Mouse (Mus musculus): ENCODE measurements around the gene Apon.
"Not testable (repeated sequence)": the region's sequence is repeated elsewhere in the genome, so short reads cannot be mapped to it uniquely, and the experiment has no call there.

The Apon gene
- long read RNA-seq, experiment 1, result 0 reads
- long read RNA-seq, experiment 2, result 0 reads

DNA sequence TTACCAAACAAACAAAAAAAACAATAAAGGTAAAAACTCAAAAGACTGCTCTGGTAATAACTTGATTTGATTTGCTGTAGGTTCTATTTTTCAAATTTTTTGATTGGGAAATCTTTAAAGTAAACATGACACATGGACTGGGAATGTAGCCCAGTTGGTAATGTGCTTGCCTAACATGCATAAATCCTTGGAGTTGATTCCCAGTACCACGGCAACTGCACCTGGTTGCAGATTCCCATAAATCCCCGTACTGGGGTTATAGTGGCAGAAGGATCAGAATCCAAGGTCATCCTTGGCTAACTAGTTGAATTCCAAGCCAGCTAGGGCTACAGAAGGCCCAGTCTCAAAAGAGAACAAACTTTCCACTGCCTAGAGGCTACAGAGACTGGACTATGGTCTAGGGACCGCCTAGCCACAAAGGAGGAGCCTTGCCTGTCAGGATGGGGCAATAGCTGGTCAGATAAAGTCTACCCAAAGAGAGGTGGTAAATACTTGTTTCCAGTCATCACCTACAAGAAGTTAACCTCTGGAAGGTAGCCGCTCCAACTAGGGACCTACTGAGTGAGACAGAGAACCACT is at the start of gene Apon:
Apon (plus strand) TSS at position 420 of the 579 bp plus-strand sequence.
- intact Hi-C loops (cut with DNase I), result no loop called here

GRCm38 (mm10) chr10:128204941-128205340 is 49.0 kb upstream of the Apon start:
- intact Hi-C loops (cut with DNase I), result no loop called here

GRCm38 (mm10) chr10:128208326-128208725 is 45.6 kb upstream of the Apon start:
- intact Hi-C loops (cut with DNase I), result no loop called here

- intact Hi-C loops (cut with DNase I), result no loop called here
Observed at GRCm38 (mm10) chr10:128209311-128210009, 44.4 kb upstream of the Apon start.

GRCm38 (mm10) chr10:128210131-128210530 is 43.8 kb upstream of the Apon start:
- intact Hi-C loops (cut with DNase I), result no loop called here

- intact Hi-C loops (cut with DNase I), result no loop called here
Observed at GRCm38 (mm10) chr10:128210954-128211353, 42.9 kb upstream of the Apon start.

DNA sequence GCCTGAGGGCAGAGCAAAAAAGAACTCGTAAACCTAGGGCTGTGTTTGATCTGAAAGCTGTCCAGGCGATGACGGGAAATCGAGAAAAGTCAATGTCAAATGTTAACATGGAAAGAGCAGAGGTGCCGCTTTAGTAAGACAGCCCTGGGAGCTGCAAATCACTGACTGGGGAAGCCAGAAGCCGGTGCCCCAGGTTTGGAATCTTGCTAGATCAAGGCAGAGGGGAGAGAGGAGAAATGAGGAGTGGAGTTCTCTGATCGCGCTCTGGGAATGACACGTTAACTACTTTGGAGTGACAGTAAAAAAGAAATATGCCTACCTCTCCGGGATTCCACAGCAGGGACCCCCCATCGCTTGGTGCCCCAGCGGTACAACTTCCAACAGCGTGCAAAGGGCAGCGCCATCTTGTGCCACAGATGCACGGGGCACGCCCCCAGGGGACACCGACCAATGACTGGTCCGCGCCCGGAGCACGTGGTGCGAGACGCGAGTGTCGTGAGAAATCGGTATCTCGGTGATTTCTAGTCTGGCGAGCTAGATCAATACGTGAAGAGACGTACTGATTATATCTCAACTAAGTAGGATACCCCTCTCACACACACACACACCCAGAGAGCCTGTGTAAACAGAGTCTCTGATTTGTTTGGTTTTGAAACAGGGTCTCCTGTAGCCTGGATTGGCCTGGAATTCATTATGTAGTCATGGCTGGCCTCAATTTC is 42.3 kb upstream of the Apon start, which contains the start of gene Spryd4:
Spryd4 (minus strand) TSS at position 418 of the 719 bp plus-strand sequence.
- intact Hi-C loops (cut with DNase I), result no loop called here

GRCm38 (mm10) chr10:128212148-128212547 is 41.7 kb upstream of the Apon start:
- intact Hi-C loops (cut with DNase I), result no loop called here

DNA sequence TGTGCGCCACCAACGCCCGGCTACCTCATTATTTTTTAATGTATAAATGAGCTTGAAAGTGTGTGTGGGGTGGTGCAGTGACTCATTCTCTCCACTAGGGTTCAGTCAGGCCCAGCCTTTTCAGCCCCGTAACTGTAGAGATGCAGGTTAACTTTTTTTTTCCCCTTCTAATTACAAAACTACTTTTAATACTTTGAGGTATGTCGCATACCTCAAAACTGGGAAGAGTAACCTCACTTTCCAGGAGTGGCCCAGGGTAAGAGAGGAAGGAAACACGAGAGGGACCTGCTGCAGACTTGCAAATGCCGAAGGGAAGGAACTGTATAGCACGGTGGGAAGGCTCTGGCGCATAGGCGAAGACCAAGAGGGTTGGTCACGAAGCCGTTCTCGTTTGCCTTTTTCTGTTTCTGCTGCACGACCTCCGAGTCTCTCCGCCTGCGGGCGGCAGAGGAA is 41.0 kb upstream of the Apon start:
- intact Hi-C loops (cut with DNase I), result no loop called here

DNA sequence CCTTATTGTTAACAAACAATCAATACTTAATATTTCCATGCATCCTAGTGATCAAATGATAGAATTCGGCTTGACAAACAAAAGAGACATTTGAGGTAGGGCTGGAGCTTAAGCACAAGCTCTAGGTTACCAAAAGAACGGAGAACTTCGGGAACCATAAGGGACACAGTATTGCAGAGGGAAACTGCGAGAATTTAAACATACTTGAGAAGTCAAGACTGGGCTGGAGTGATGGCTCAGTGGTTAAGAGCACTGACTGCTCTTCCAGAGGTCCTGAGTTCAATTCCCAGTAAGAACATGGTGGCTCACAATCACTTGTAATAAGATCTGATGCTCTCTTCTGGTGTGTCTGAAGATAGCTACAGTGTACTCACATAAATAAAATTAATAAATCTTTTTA is 39.8 kb upstream of the Apon start:
- intact Hi-C loops (cut with DNase I), result not testable (repeated sequence)

DNA sequence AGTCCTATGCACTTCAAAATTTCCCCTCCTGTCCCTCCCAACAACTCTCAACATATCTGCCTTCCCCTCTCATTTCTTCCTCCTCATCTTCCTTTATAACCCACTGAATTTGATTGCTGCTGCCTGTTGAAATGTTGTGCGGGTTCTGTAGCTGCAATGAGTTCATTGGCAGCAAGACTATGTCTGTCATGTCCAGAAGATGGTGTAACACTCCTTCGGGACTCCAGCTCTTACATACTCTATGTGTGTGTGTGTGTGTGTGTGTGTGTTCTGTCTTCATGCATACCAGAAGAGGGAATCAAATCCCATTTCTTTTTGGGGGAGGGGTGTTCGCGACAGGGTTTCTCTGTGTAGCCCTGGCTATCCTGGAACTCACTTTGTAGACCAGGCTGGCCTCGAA is 38.9 kb upstream of the Apon start:
- intact Hi-C loops (cut with DNase I), result no loop called here

DNA sequence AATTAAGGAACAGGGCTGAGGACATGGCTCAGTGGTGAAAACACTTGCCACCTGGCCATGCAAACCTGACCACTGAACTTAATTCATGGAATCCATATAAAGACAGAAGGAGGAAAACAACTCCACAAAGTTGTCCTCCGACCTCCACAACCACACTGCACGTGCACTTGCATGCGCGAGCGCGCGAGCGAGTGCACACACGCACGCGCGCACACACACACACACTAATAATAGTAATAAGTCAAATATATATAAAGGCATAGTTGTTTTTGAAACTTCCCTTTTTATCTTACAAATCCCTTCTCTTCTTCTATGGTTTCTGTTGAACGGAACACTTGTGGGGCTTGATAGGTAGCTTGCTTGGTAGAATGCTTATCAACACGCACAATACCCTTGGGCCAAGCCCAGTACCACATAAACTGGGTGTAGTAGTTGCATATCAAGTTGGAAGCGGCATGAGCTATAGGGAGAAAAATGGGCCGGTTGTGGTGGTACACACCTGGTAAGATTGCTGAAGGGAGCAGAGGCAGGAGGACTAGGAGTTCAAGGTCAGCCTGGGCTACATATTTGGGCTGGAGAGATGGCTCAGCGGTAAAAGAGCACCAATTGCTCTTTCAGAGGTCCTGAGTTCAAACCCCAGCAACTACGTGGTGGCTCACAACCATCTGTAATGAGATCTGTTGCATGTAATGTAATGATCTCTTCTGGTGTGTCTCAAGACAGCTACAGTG is 35.3 kb upstream of the Apon start:
- intact Hi-C loops (cut with DNase I), result no loop called here

GRCm38 (mm10) chr10:128221533-128222286 is 32.2 kb upstream of the Apon start:
- intact Hi-C loops (cut with DNase I), result loop anchor here (5.0 kb wide), 1 partner anchor 61 kb away; no protein-coding TSS in a partner anchor

DNA sequence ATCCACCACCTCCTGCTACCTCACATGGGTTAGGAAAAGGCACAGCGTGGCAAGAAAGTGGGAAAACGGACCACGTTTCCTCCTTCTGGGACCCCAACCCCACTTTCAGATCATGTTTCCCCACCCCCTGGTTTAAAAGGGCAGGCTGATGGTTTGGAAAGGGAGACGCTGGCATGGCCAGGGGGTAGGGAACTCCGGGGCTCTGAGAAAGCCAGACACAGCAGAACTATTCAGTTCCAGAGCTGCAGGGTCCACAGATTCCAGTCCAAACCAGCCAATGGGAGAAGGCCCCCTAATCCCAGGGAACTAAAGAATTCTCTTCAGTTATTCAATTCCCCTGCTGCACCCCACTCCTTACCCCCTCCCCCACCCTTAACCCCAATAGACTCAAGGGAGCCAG is 28.8 kb upstream of the Apon start:
- intact Hi-C loops (cut with DNase I), result no loop called here

DNA sequence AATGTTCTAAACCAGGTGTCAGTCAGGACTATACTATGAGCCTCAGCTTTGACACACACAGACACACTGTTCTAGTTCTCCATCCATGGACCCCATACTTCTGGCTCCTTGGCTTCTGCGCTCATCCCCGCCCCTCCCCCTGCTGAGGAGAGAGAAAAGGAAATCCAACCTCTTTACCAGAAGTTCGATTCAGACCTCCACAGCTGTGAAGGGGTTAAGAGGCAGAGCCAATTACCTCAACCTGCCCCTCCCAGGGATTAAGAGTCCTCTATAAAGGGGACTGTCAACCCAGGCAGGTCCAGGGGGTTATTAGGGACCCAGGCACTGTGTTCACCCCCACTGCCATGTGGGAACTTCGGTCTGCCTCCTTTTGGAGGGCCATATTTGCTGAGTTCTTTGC is 28.4 kb upstream of the Apon start, which contains the start of gene Mip:
Mip (plus strand) TSS at position 301 of the 400 bp plus-strand sequence.
- intact Hi-C loops (cut with DNase I), result no loop called here

- intact Hi-C loops (cut with DNase I), result no loop called here
Observed at GRCm38 (mm10) chr10:128227592-128227991, 26.3 kb upstream of the Apon start.

DNA sequence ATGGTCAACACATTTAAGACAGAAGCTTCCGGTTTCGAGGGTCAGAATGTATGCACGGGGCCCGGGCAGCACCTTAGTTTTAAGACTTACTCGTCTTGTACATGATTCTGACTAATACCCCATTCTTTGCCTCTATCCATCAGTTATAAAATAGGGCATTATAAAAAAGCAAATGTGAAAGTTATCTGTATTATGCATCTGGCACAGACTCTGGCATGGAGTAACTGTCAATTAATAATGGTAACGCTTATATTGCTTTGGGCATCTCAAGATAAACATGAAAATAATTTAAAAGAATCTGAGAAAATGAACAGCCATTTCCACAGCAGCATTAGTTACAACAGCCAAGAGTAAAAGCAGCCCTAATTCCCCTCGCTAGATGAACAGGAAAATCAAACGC is 25.9 kb upstream of the Apon start:
- intact Hi-C loops (cut with DNase I), result no loop called here

DNA sequence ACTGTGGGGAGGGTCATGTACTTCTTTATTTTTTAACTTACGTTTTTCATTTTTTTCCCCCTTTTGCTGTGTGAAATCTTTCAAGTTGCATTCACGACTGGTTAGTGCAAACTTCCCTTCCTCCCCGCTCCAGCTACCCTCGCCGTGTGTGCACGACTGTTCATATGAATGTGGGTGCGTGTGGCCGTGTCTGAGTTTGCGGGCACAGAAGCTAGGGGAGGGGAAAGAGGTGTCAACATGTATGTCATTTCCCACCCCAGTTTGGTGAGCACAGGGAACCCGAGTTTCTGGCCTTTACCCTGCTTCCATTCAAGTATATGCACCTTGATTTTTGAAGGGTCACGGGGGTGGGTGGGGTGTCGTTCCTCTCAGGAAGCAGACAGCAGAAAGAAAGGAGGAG is 23.3 kb upstream of the Apon start:
- intact Hi-C loops (cut with DNase I), result no loop called here

DNA sequence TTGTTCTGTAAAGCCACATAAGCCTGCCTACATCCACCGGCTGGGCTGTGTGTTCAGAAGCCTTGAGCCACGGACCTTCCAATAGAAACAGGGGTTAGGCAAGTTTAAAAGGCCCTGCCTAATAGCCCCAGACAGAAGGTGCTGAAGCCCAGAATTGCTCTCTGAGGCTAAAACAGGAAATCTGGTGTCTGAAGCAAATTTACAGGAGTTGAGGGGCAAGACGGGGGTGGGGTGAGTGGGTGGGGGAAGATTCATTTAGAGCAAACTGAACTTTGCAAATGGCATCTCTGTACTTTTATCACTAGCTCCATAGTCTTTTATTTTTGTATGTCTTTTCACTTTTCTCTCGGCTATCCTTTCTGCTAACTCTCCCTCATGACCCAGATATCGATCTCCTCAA is 22.8 kb upstream of the Apon start:
- intact Hi-C loops (cut with DNase I), result no loop called here

- intact Hi-C loops (cut with DNase I), result no loop called here
Observed at GRCm38 (mm10) chr10:128231697-128232419, 22.0 kb upstream of the Apon start, which contains the start of gene Timeless. TSS of gene Timeless (plus strand) at chr10:128232065.

Measured in adrenal gland (tissue).